Mouse (Mus musculus) ovary, postnatal 36 days (tissue): ENCODE data around the gene Pick1.

Source experiments
- DNase-seq: peaks from one replicate; pipeline ENCODE4 v3.0.0; 2022; ENCODE audit warnings: low spot score, mixed read lengths

The Pick1 gene

DNA sequence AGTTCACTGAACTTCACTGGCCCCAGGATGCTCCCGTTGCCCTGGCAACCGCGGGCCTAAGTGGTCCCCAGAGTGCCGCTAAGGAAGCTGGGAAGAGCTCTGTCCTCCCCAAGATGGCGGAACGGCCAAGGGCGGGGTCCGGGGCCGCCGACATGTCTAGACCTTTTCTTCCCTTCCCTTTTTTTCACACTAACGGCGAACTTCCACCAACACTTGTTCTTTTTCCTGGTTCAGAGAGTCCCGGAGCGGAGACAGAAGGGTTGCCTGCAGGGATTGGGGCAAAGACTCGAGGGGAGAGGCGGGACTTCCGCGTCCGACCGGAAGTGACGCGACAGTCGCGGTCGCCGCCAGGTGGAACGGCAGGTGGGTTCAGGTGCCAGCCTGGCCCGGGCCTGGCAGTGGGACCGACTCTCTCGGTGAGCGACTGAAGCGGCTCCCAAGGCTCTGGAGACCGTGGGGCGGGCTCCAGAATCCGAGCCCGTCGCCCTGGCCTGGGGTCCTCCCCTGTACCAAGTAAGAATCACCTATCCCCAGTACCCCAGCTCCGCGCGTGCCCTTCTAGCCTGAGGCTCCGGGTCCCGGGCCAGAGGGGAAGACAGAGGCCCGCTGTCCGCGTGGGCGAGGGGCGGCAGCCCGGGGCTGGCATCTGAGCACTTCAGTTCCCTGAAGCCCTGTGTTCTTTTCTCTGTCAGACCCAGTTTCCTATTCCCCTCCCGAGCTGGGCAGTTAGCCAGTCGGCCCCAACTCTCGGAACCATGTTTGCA is at the start of gene Pick1, which contains the start of gene Gm49486:
Gene Pick1 (plus strand): TSS at position 116 of the 764 bp plus-strand sequence.
Gene Gm49486 (plus strand): TSS at position 334 of the 764 bp plus-strand sequence.
- DNase-seq = peak; percentile 84

DNA sequence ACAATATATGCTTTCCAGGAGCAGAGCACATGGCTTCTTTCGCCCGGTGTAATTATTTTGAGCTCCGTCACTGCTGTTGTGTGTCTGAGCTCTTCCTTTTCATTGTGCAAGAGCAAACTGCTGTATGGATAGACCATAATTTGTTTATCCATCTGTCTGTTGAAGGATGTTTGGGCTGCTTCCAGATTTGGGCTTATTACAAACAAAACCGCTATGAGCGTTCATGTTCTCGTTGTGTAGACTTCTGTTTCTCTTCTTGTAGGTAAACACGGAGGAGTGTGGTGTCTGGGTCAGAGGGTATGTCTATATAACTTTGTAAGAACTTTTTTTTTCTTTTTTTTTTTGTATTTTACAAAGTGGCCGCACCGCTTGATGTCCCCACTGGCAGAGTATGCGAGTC is 43.8 kb upstream of the Pick1 start:
- DNase-seq = no peak

DNA sequence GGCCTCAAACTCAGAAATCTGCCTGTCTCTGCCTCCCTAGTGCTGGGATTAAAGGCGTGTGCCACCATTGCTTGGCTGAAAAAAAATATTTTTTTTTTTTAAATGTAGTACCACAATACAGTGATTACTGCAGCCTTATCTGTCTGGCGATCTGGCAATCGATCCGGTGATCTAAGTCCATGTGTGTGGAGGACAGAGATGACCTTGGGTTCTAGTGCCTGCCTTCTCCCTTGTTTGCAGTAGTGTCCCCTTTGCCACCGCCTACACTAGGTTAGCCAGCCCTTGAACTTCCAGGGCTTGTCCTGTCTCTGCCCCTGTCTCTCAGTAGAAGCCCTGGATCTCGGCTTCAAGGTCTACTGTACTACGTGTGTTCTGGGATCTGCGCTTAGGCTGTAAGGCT is 41.2 kb upstream of the Pick1 start:
- DNase-seq = no peak

GRCm38 (mm10) chr15:79191426-79191825 is 37.5 kb upstream of the Pick1 start:
- no peak for DNase-seq

DNA sequence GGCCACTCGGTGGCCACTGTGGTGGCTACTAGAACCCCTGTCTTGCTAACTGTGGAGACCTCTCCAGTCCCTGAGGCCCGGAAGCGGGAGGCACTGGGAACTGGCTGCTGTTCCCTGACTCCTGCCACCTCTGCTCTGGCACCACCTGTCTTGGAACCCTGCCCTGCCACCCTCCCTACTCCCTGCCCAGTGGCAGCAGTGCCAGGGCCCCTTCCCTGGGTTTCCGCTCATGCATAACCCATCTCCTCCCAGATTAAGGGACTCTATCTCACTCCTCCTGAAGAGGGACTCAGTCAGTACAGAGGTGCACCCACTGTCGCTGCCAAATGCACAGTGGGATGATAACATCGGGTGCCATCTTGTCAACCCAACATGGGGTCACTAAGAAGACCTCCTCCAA is 36.5 kb upstream of the Pick1 start:
- DNase-seq = peak; percentile 28

GRCm38 (mm10) chr15:79192885-79193845 is 35.8 kb upstream of the Pick1 start:
- peak; percentile 39 for DNase-seq

- DNase-seq = no peak
Measured at GRCm38 (mm10) chr15:79194048-79194447, 34.9 kb upstream of the Pick1 start.

GRCm38 (mm10) chr15:79194946-79195345 is 34.0 kb upstream of the Pick1 start:
- DNase-seq = no peak

DNA sequence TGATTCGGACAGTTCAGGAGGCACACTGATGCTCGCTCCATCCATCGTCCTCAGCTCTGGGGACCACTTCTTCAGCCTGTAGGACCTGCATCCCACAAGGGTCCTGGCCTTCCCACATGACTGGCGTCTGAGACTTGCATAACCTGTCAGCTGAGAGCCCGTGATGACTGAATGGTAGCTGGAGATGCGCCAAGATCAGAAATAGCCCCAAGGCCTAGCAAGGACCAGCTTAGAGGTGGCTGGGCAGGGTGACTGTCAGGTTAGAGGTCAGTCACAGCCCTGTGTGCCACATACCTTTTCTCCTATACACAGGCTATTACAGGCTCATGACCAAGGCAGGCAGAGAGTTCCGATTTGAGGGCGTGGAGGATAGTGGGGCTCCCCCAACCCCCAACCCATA is 33.5 kb upstream of the Pick1 start:
- no peak for DNase-seq

- no peak for DNase-seq
Measured at GRCm38 (mm10) chr15:79199390-79199976, 29.5 kb upstream of the Pick1 start.

DNA sequence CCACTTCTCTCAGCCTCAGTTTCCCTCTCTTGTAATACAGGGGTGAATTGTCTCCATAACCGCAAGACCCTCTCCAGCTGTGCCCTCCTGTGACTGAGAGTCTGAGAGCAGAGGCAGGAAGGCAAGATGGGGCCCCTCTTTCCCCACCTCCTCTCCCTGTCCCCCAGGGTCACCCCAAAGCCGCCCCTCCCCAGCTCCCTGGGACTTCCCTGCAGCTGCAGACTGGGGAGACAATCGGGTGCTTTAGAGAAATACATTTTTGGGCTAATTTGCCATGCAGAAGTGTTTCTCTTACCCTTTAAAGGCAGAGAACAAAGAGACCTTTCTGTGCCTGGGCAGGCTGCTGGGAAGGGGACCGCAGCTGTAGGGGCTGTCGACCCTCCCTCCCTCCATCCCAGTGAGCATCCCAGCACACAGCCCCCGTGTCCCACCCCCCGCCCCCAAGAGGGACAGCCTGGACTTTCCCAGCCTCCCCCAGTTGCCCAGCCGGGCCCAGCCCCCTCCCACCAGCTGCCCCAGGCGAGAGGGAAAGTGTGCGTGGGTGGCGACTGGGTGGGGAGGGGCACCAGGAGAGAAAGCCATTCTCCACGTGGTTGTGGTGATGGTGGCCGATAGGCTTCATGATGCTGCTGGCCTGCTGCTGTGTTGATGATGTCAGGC is 27.4 kb upstream of the Pick1 start:
- no peak for DNase-seq

GRCm38 (mm10) chr15:79202575-79202974 is 26.4 kb upstream of the Pick1 start:
- no peak for DNase-seq

DNA sequence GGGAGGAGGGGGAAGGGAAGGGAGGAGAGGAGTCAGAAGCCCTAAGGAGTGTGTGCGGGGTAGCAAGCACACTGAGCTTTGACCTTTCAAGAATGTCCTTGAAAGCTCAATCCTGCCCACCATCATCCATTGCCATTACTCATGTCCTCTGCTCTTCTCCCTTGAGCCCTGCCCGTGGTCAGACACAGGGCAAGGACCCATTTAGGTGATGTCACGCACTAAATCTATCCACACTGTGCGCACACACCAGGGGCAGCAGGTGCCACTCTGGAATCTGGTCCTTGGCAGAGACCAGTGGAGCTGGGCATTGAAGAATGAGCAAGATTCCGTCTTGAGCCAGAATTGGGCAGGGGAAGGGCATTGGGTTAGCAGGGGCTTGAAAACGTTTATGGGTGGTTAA is 20.8 kb upstream of the Pick1 start:
- DNase-seq = no peak

DNA sequence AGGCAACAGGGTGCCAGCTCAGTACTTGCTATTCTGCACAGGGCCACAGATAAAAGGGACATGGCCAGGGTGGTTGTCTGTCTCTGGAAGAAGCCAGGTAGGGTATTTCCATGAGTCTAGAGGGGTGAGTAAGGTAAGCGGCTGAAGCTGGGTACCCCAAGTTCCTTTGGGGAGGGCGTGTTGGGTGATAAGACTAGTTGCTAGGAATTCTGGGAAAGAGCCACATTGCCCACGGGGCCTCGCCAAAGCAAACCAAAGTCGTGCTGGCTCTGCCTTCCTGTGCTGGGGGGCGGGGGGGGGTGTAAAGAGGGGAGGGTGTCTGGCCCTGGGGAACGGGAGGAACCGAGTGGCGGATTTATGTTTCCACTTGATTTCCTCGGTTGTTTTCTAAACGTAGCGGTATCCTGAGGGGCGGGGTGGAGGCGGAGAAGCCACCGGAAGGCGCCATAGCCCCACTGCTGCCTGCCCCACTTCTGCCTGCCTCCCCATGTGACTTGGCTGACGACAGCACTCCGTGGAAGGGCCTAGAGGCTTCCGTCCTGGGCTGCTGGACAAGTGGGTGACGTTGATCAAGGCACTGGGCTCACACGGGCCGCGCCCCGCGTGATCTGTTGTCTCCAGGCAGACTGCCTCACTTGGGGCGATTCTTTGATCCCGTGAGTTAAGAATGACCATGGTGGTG is 20.1 kb upstream of the Pick1 start:
- DNase-seq = no peak

DNA sequence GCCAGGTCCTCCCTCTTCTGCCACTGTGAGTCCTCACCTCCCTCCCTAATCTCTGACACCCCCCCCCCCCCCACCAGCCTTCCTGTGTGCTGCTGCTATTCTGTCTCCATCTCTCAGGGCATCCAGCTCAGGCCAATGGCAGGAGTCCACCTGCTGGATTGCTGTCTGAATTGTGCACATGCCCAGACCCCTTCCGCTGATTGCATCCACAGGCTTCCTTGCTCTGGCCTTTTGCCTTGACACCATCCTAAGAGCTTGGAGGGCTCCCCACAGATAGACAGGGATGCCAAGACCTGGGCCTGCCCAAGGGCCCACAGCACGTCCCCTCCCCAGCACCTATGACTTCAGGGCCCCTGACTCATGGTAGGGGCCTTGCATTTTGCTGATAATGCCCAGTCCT is 18.6 kb upstream of the Pick1 start:
- no peak for DNase-seq

GRCm38 (mm10) chr15:79212750-79213446 is 16.1 kb upstream of the Pick1 start:
- DNase-seq = no peak

GRCm38 (mm10) chr15:79213591-79213990 is 15.4 kb upstream of the Pick1 start:
- DNase-seq = no peak

GRCm38 (mm10) chr15:79216191-79216590 is 12.8 kb upstream of the Pick1 start:
- DNase-seq = no peak

DNA sequence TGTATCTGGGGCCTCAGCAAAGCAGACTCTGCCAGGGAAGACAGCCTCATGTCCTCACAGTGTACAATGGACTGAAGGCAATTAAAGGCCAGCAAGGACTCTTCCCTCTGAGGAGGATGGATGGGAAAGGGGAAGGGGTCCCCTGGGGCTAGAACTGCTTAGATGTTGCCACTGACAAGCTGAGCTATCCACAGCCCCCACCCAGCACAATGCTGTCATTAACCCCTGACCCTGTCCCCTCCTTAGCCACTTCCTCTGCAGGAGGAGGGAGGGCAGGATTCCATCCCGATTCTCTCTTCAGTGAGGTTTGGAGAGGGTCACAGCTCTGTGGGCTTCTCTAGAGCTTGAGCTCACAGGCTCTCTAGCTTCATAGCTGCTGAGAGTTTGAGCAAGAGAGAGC is 9.4 kb upstream of the Pick1 start:
- no peak for DNase-seq

DNA sequence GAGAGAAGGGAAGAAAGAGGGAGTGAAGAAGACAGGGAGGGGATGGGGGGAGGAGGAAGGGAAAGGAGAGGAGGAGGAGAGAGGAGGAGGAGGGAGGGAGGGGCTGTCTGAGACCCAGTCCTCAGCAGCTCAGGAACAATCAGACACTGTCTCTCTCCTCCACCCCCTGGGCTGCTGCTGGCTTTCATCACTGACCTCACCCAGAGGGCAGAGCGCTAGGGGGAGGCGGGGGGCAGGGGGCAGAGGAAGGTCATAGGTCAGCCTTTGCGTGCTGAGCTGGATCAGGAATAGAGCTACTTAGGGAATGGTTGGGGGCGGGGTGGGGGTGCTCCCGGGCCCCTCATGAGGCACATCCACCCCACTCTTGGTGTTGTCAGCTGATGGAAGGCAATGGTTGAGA is 5.3 kb upstream of the Pick1 start:
- no peak for DNase-seq

DNA sequence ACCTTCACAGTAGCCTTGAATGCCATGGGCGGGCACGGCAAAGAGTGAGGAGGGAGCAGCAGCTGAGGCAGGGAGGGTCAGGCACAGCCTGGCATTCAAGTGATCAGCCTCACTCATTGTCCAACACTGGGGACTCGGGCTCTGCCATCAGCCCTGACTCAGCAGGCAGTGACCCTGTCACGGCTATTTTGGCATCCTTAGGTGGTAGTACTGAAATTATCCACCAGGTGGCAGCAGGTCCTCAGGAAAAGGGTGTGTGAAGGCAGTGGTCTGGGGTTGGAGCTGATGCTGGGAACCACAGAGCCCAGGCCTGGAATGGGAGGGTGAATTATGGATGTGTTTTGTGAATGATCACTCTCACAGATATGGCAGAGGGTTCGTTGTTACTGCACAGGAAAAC is 4.3 kb upstream of the Pick1 start:
- DNase-seq = peak; percentile 65
